Mouse (Mus musculus) hindbrain, embryonic 14.5 days (tissue): ENCODE results near the gene Alpk1. TPM values are rescaled to one million over a fixed set of nuclear protein-coding genes. Genes with fewer than 3 reads are reported as not detected.

Experiments
- ATAC-seq: fragments of 200-750 bp; cut with Nextera tagmentation; 2 replicates; pipeline ENCODE4 v1.8.0; 2017; ENCODE audit warnings: moderate number of reproducible peaks, mild to moderate bottlenecking, moderate TSS enrichment, moderate library complexity; ENCODE audit not compliant: low FRiP score
- DNase-seq: peaks from one replicate; pipeline ENCODE4 v3.0.0-alpha.2; 2015; ENCODE audit warnings: low spot score
- H3K27ac ChIP-seq: fragments of 300-500 bp; sonication (generic); 2 replicates; pipeline ENCODE4 v1.5.1; 2014; ENCODE audit warnings: mild to moderate bottlenecking, moderate library complexity
- H3K27me3 ChIP-seq: fragments of 300-500 bp; sonication (generic); 2 replicates; pipeline ENCODE4 v1.6.1; 2014; ENCODE audit warnings: mild to moderate bottlenecking, low read length, mixed read lengths; ENCODE audit not compliant: control insufficient read depth, insufficient read depth
- H3K36me3 ChIP-seq: fragments of 300-500 bp; sonication (generic); replicated peaks from 2 replicates; pipeline ENCODE4 v1.6.1; 2014; ENCODE audit not compliant: control insufficient read depth, insufficient read depth
- H3K4me1 ChIP-seq: fragments of 300-500 bp; sonication (generic); replicated peaks from 2 replicates; pipeline ENCODE4 v1.6.1; 2014; ENCODE audit warnings: antibody characterized with exemption, low read length, mixed read lengths; ENCODE audit not compliant: control insufficient read depth, insufficient read depth
- H3K4me2 ChIP-seq: fragments of 300-500 bp; sonication (generic); replicated peaks from 2 replicates; pipeline ENCODE4 v1.6.1; 2014; ENCODE audit warnings: mild to moderate bottlenecking, moderate library complexity
- H3K4me3 ChIP-seq: fragments of 300-500 bp; sonication (generic); replicated peaks from 2 replicates; pipeline ENCODE4 v1.5.1; 2014; ENCODE audit warnings: mild to moderate bottlenecking, low read length
- H3K9ac ChIP-seq: fragments of 300-500 bp; sonication (generic); 2 replicates; pipeline ENCODE4 v1.6.1; 2014
- H3K9me3 ChIP-seq: fragments of 300-500 bp; sonication (generic); 2 replicates; pipeline ENCODE4 v1.6.1; 2016; ENCODE audit warnings: low read length; ENCODE audit not compliant: control insufficient read depth
- WGBS: fragments of 180-500 bp; shearing (Covaris S2); extraction: QIAGEN DNeasy Blood & Tissue Kit; methylation state at CpG from one replicate; pipeline ENCODE4 v1.1.7; 2014; 5-methylcytosine and 5-hydroxymethylcytosine counted together
- polyA plus RNA-seq: library from polyadenylated mRNA; unstranded; fragments of >200 nt; fragmentation: Nextera tagmentation; extraction: Ambion mirVana; gene quantifications from 2 replicates; pipeline ENCODE4 v1.2.1, GENCODE M21; 2014

Gene Alpk1
- polyA plus RNA-seq, 1 experiment from 2014 or later: 0.91 TPM

GRCm38 (mm10) chr3:127809103-127809502 is 28.8 kb upstream of the Alpk1 start:
- Histone ChIP-seq H3K27ac (no peak overlapping the region), H3K36me3 (peaks cover 77% of the 10 kb centered on the region), H3K4me3 (no peak overlapping the region), H3K9me3 (no peaks in the 10 kb centered on the region), H3K9ac (no peak overlapping the region), H3K27me3 (no peaks in the 10 kb centered on the region), H3K4me1 (no peaks in the 10 kb centered on the region), H3K4me2 (no peak overlapping the region)
- ATAC-seq: no peak
- DNase-seq: no peak
- 95% methylated on average over 7 of the region's 7 CpGs for WGBS

GRCm38 (mm10) chr3:127807846-127808245 is 27.5 kb upstream of the Alpk1 start:
- no peaks in the 10 kb centered on the region for H3K9me3 ChIP-seq
- ATAC-seq: no peak
- H3K27me3 ChIP-seq: no peaks in the 10 kb centered on the region
- DNase-seq: no peak
- WGBS: 25% methylated on average over 5 of the region's 5 CpGs
- H3K4me2 ChIP-seq: no peak overlapping the region
- no peak overlapping the region for H3K27ac ChIP-seq
- H3K4me1 ChIP-seq: no peaks in the 10 kb centered on the region
- H3K4me3 ChIP-seq: no peak overlapping the region
- no peak overlapping the region for H3K9ac ChIP-seq
- H3K36me3 ChIP-seq: peaks cover 65% of the 10 kb centered on the region

- no peak overlapping the region for H3K9ac ChIP-seq
- no peak overlapping the region for H3K27ac ChIP-seq
- peaks cover 47% of the 10 kb centered on the region for H3K36me3 ChIP-seq
- no peak overlapping the region for H3K4me2 ChIP-seq
- H3K27me3 ChIP-seq: no peaks in the 10 kb centered on the region
- H3K9me3 ChIP-seq: no peaks in the 10 kb centered on the region
- DNase-seq: no peak
- no peak overlapping the region for H3K4me3 ChIP-seq
- no peak for ATAC-seq
- no peaks in the 10 kb centered on the region for H3K4me1 ChIP-seq
- 91% methylated on average over 6 of the region's 6 CpGs for WGBS
Measured at GRCm38 (mm10) chr3:127805991-127806390, 25.7 kb upstream of the Alpk1 start.

GRCm38 (mm10) chr3:127805071-127805470 is 24.7 kb upstream of the Alpk1 start:
- Histone ChIP-seq H3K4me1 (no peaks in the 10 kb centered on the region), H3K4me3 (no peak overlapping the region), H3K27ac (no peak overlapping the region), H3K36me3 (peaks cover 38% of the 10 kb centered on the region), H3K9ac (no peak overlapping the region), H3K4me2 (no peak overlapping the region), H3K9me3 (no peaks in the 10 kb centered on the region), H3K27me3 (no peaks in the 10 kb centered on the region)
- 65% methylated on average over 12 of the region's 12 CpGs for WGBS
- ATAC-seq (no peak), DNase-seq (no peak)

- no peak for ATAC-seq
- WGBS: 90% methylated on average over 4 of the region's 4 CpGs
- H3K27ac ChIP-seq: no peak overlapping the region
Measured at GRCm38 (mm10) chr3:127804439-127804838, 24.1 kb upstream of the Alpk1 start.

GRCm38 (mm10) chr3:127802814-127803213 is 22.5 kb upstream of the Alpk1 start:
- no peak for ATAC-seq
- Histone ChIP-seq H3K4me2 (no peak overlapping the region), H3K9me3 (no peaks in the 10 kb centered on the region), H3K36me3 (peaks cover 16% of the 10 kb centered on the region), H3K27ac (no peak overlapping the region), H3K4me1 (no peaks in the 10 kb centered on the region), H3K9ac (no peak overlapping the region), H3K27me3 (no peaks in the 10 kb centered on the region), H3K4me3 (no peak overlapping the region)
- 65% methylated on average over 8 of the region's 8 CpGs for WGBS
- no peak for DNase-seq

More at GRCm38 (mm10) chr3:127804439-127804838, 24.1 kb upstream of the Alpk1 start:
- H3K36me3 ChIP-seq: peaks cover 32% of the 10 kb centered on the region
- H3K4me3 ChIP-seq: no peak overlapping the region
- H3K4me2 ChIP-seq: no peak overlapping the region
- H3K4me1 ChIP-seq: no peaks in the 10 kb centered on the region
- H3K27me3 ChIP-seq: no peaks in the 10 kb centered on the region
- no peaks in the 10 kb centered on the region for H3K9me3 ChIP-seq
- no peak for DNase-seq
- H3K9ac ChIP-seq: no peak overlapping the region

GRCm38 (mm10) chr3:127801162-127801561 is 20.8 kb upstream of the Alpk1 start:
- no peak overlapping the region for H3K4me3 ChIP-seq
- peaks cover 5% of the 10 kb centered on the region for H3K36me3 ChIP-seq
- no peaks in the 10 kb centered on the region for H3K9me3 ChIP-seq
- no peak overlapping the region for H3K27ac ChIP-seq
- no peaks in the 10 kb centered on the region for H3K27me3 ChIP-seq
- no peak for DNase-seq
- no peak overlapping the region for H3K4me2 ChIP-seq
- 95% methylated on average over 8 of the region's 8 CpGs for WGBS
- H3K9ac ChIP-seq: no peak overlapping the region
- H3K4me1 ChIP-seq: no peaks in the 10 kb centered on the region
- ATAC-seq: no peak

GRCm38 (mm10) chr3:127796271-127796670 is 15.9 kb upstream of the Alpk1 start:
- H3K9me3 ChIP-seq: no peaks in the 10 kb centered on the region
- no peak overlapping the region for H3K4me3 ChIP-seq
- no peak overlapping the region for H3K27ac ChIP-seq
- no peak overlapping the region for H3K4me2 ChIP-seq
- no peak for DNase-seq
- no peak for ATAC-seq
- no peak overlapping the region for H3K9ac ChIP-seq
- H3K4me1 ChIP-seq: no peaks in the 10 kb centered on the region
- no peaks in the 10 kb centered on the region for H3K36me3 ChIP-seq
- 93% methylated on average over 7 of the region's 7 CpGs for WGBS
- H3K27me3 ChIP-seq: peaks cover 4% of the 10 kb centered on the region; the same call in 1 of the 2 replicates

- H3K9ac ChIP-seq: no peak overlapping the region
- 99% methylated on average over 3 of the region's 3 CpGs for WGBS
- no peak overlapping the region for H3K27ac ChIP-seq
- H3K4me3 ChIP-seq: no peak overlapping the region
- no peaks in the 10 kb centered on the region for H3K4me1 ChIP-seq
- H3K36me3 ChIP-seq: no peaks in the 10 kb centered on the region
- no peaks in the 10 kb centered on the region for H3K9me3 ChIP-seq
- no peak for ATAC-seq
- DNase-seq: no peak
- H3K27me3 ChIP-seq: peaks cover 5% of the 10 kb centered on the region
- no peak overlapping the region for H3K4me2 ChIP-seq
Measured at GRCm38 (mm10) chr3:127795762-127796161, 15.4 kb upstream of the Alpk1 start.

GRCm38 (mm10) chr3:127793022-127793421 is 12.7 kb upstream of the Alpk1 start:
- H3K4me3 ChIP-seq: no peak overlapping the region
- H3K4me2 ChIP-seq: no peak overlapping the region
- no peak overlapping the region for H3K9ac ChIP-seq
- H3K27me3 ChIP-seq: peaks cover 31% of the 10 kb centered on the region
- peaks cover 8% of the 10 kb centered on the region for H3K4me1 ChIP-seq
- DNase-seq (no peak), ATAC-seq (no peak)
- WGBS: 86% methylated on average over 7 of the region's 7 CpGs
- no peaks in the 10 kb centered on the region for H3K9me3 ChIP-seq
- H3K27ac ChIP-seq: no peak overlapping the region
- H3K36me3 ChIP-seq: no peaks in the 10 kb centered on the region
